Mouse (Mus musculus) liver, postnatal 0 days (tissue): ENCODE data around the gene Cyth1.

Source experiments
- CTCF ChIP-seq: sonication (generic); IDR thresholded peaks from 2 replicates; pipeline ENCODE4 v1.5.1; 2016; ENCODE audit warnings: antibody characterized with exemption, low read depth
- EP300 ChIP-seq: IDR thresholded peaks from 2 replicates; pipeline ENCODE4 v1.6.1; 2016; ENCODE audit warnings: antibody characterized with exemption, low read depth, mild to moderate bottlenecking

DNA sequence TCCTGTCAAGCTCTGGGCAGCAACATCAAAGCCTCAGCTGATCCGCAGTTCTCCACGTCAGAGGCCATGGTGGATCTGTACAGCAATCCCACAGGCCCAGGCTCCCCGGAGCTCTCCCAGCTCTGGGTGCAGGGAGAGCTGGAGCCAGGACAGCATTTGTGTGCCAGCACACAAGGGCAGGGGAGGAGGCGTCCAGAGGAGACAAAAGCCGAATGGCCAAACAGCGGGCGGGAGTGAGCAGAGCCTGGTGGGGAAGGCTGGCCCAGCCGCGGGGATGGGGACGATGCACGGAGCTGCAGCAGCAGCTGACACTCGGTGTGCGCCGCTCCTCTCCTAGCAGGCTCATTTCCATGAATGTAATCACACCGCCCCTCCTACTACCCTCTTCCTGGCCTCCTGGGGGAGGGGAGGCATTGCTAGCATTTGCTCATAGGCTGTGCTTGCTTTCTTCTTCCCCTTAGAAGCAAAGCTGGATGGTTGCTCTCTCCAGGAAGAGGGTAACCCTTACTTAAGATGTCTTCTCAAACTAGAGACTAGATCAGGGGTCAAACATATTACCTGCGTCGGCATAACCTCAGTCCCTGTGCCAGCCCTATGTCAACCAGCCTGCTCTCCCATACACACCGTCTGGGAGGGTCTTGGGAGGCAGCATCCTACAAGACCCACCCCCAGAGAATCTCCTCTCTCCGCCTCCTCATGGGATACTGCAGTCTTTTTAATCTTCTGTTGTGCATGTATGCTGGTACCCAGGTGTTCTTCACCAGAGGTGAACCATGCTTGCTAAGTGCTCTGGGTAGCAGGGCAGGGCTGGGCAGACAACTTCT, 45.8 kb downstream of the Cyth1 start:
- TF ChIP-seq EP300: no peak
- TF ChIP-seq CTCF: no peak
